In the genomic region with DNA sequence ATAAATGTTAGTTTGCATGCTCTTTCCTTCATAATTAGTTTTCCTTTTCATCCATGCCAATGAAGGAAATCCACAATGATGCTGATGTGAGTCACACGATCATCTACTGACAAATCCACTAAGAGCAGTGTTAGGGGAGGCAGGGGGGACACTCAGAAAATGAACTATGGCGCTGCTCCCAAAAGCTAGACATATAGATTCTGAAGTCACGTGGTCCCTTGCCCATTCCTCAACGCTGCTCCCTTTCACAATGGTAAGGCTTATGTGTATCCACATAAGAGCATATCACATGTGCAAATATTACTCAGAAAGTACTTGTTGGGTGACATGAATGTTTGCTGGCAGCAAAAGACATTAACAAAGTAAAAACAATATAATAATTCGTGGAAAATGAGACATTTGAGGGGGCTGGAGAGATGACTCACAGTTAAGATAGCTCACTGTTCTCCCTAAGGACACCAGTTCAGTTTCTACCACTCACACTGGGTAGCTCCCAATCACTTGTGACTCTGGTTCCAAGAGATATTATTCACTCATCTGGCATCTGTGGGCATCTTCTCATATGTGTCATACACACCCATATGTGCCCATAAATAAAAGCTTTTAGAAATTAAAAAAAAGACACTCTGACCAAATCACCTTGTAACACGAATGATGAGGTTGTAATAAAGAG, we compare ENCODE assay signal across 18 mouse cellular contexts.
A peak's percentile ranks its signal among the peaks of the same experiment; 100 is the strongest.
DNase-seq lines count a peak whose midpoint lies in the region; TF ChIP-seq lines count a peak whose summit lies in the region.
"Had no signal": no experiment of that assay in that cellular context is flagged by ENCODE, and none has a peak within 500 bp of the region (broad histone marks: within the 10 kb centered on the region; RNA-seq: fewer than 3 reads in every experiment).

No protein-coding gene starts in this region.

- TF ChIP-seq CTCF in layer of hippocampus, adult 2 months (conservative IDR thresholded peaks at IDR 0.05) = no peak

- no peak overlapping the region for H3K4me3 ChIP-seq in layer of hippocampus, adult 2 months
- H3K4me3 ChIP-seq: forebrain, embryonic 15.5 days; heart, adult 2 months; hindbrain, embryonic 12.5 days; hindbrain, embryonic 15.5 days; intestine, embryonic 15.5 days had no signal

- H3K27ac ChIP-seq in layer of hippocampus, adult 2 months = no peak overlapping the region
- H3K27ac ChIP-seq: forebrain, embryonic 15.5 days; heart, adult 2 months; hindbrain, embryonic 12.5 days; hindbrain, embryonic 15.5 days; intestine, embryonic 15.5 days had no signal

- peak; percentile 7 for DNase-seq in 3134 (ENCODE audit: extremely low read depth, insufficient read length, low spot score)
- peak; percentile 80 for DNase-seq in 3T3-L1 (ENCODE audit: low read depth, low spot score)
- DNase-seq in brain, adult 2 months (ENCODE audit: low read depth, low spot score) = peak; percentile 56
- no peak for DNase-seq in urinary bladder, postnatal 10 days (ENCODE audit: low spot score)
- no peak for DNase-seq in layer of hippocampus, adult 2 months (ENCODE audit: low spot score in 2 of 2)
- no peak for DNase-seq in lung, postnatal 10 days
- DNase-seq: adrenal gland, adult 8-10 months; adrenal gland, postnatal 25 days; B cell, adult 2 months; cerebellum, adult 18-20 months; cerebellum, adult 9-10 months; cerebellum, postnatal 14 days; gastrocnemius, postnatal 25 days; heart, adult 2 months had no signal

Comparison
In these comparisons a context has a peak if more than half of its experiments do, and no peak if none do; other contexts are left out.
1. DNase-seq: peak in 3134 (single experiment), 3T3-L1 (single experiment) and brain, adult 2 months (single experiment); none in urinary bladder, postnatal 10 days (single experiment), layer of hippocampus, adult 2 months (0 of 2) and lung, postnatal 10 days (single experiment).